Mouse (Mus musculus): Measurements from ENCODE around the gene Gm11444.

GRCm38 (mm10) chr11:85837648-85838423 is 12.3 kb downstream of the Gm11444 start:
- TF ChIP-seq CTCF (IDR thresholded peaks at IDR 0.05; ENCODE audit: insufficient read depth, low read depth, low read length) (no peak), POLR2A (IDR thresholded peaks at IDR 0.05; ENCODE audit: insufficient read depth, low read depth, low read length) (no peak)

Data from olfactory bulb, adult 2 months (tissue).